Mouse (Mus musculus) E14TG2a.4 (cell line): ENCODE data around the gene Apba1.
A peak's percentile ranks its signal among the peaks of the same experiment; 100 is the strongest.

Experiments
- H3K27me3 ChIP-seq: 2 replicates; pipeline ENCODE4 v1.6.1; 2014; ENCODE audit warnings: low read length, control low read depth; ENCODE audit not compliant: insufficient read depth
- H3K36me3 ChIP-seq: 2 replicates; pipeline ENCODE4 v1.6.1; 2014; ENCODE audit warnings: low read length, control low read depth; ENCODE audit not compliant: insufficient read depth
- H3K4me1 ChIP-seq: replicated peaks from 2 replicates; pipeline ENCODE4 v1.6.1; 2014; ENCODE audit warnings: low read depth, low read length, control low read depth
- H3K4me3 ChIP-seq: replicated peaks from 2 replicates; pipeline ENCODE4 v1.5.1; 2014; ENCODE audit warnings: mild to moderate bottlenecking, low read length
- H3K9me3 ChIP-seq: 2 replicates; pipeline ENCODE4 v1.6.1; 2014; ENCODE audit warnings: low read length, control low read depth
- CTCF ChIP-seq: conservative IDR thresholded peaks from 2 replicates; pipeline ENCODE4 v1.5.1; 2014; ENCODE audit warnings: low read length
- NANOG ChIP-seq: IDR thresholded peaks from 2 replicates; pipeline ENCODE4 v1.6.1; 2014; ENCODE audit warnings: borderline replicate concordance, low read length, mixed read lengths
- POU5F1 ChIP-seq: IDR thresholded peaks from 2 replicates; pipeline ENCODE4 v1.6.1; 2014; ENCODE audit warnings: low read length, borderline replicate concordance

The Apba1 gene

GRCm38 (mm10) chr19:23855832-23856231, 97.1 kb downstream of the Apba1 start:
- no peak overlapping the region for H3K4me3 ChIP-seq
- TF ChIP-seq NANOG (no peak), CTCF (no peak), POU5F1 (no peak)
- H3K4me1 ChIP-seq: no peaks in the 10 kb centered on the region
- no peaks in the 10 kb centered on the region for H3K36me3 ChIP-seq
- H3K27me3 ChIP-seq: no peaks in the 10 kb centered on the region
- no peaks in the 10 kb centered on the region; the same call in 1 of the 2 replicates for H3K9me3 ChIP-seq

- Histone ChIP-seq H3K9me3 (no peaks in the 10 kb centered on the region; the same call in 1 of the 2 replicates), H3K27me3 (peaks cover 15% of the 10 kb centered on the region; the same call in 1 of the 2 replicates), H3K4me1 (peaks cover 12% of the 10 kb centered on the region; the same call in 1 of the 2 replicates), H3K4me3 (no peak overlapping the region), H3K36me3 (no peaks in the 10 kb centered on the region)
- TF ChIP-seq POU5F1 (no peak), CTCF (peak; percentile 48)
Measured at GRCm38 (mm10) chr19:23858091-23858490, 99.4 kb downstream of the Apba1 start.

- no peak for TF ChIP-seq POU5F1
- no peak for TF ChIP-seq CTCF
- TF ChIP-seq NANOG: no peak
- H3K9me3 ChIP-seq: no peaks in the 10 kb centered on the region; the same call in 1 of the 2 replicates
- H3K4me3 ChIP-seq: no peak overlapping the region
- no peaks in the 10 kb centered on the region for H3K36me3 ChIP-seq
- H3K27me3 ChIP-seq: peaks cover 20% of the 10 kb centered on the region; the same call in 1 of the 2 replicates
- peaks cover 12% of the 10 kb centered on the region; the same call in 1 of the 2 replicates for H3K4me1 ChIP-seq
Measured at GRCm38 (mm10) chr19:23858781-23859180, 100.1 kb downstream of the Apba1 start.

GRCm38 (mm10) chr19:23860151-23860820, 101.6 kb downstream of the Apba1 start:
- H3K36me3 ChIP-seq: no peaks in the 10 kb centered on the region
- TF ChIP-seq NANOG (no peak), CTCF (peak; percentile 73), POU5F1 (no peak)
- H3K4me3 ChIP-seq: no peak overlapping the region
- peaks cover 27% of the 10 kb centered on the region for H3K27me3 ChIP-seq
- peaks cover 12% of the 10 kb centered on the region; the same call in 1 of the 2 replicates for H3K4me1 ChIP-seq
- no peaks in the 10 kb centered on the region; the same call in 1 of the 2 replicates for H3K9me3 ChIP-seq

- Histone ChIP-seq H3K4me3 (no peak overlapping the region), H3K4me1 (peaks cover 17% of the 10 kb centered on the region), H3K27me3 (peaks cover 37% of the 10 kb centered on the region), H3K36me3 (no peaks in the 10 kb centered on the region), H3K9me3 (no peaks in the 10 kb centered on the region; the same call in 1 of the 2 replicates)
- no peak for TF ChIP-seq NANOG
- TF ChIP-seq CTCF: no peak
- TF ChIP-seq POU5F1: no peak
Measured at GRCm38 (mm10) chr19:23862736-23863135, 104.0 kb downstream of the Apba1 start.

- H3K4me3 ChIP-seq: no peak overlapping the region
- TF ChIP-seq CTCF: no peak
- TF ChIP-seq POU5F1: no peak
- TF ChIP-seq NANOG: no peak
Measured at GRCm38 (mm10) chr19:23863959-23864358, 105.3 kb downstream of the Apba1 start.

GRCm38 (mm10) chr19:23866045-23866444, 107.4 kb downstream of the Apba1 start:
- Histone ChIP-seq H3K4me3 (no peak overlapping the region), H3K9me3 (no peaks in the 10 kb centered on the region), H3K36me3 (no peaks in the 10 kb centered on the region), H3K4me1 (peaks cover 17% of the 10 kb centered on the region), H3K27me3 (peaks cover 35% of the 10 kb centered on the region)
- no peak for TF ChIP-seq POU5F1
- TF ChIP-seq CTCF: no peak
- no peak for TF ChIP-seq NANOG

More at GRCm38 (mm10) chr19:23863959-23864358, 105.3 kb downstream of the Apba1 start:
- Histone ChIP-seq H3K9me3 (no peaks in the 10 kb centered on the region), H3K4me1 (peaks cover 17% of the 10 kb centered on the region), H3K27me3 (peaks cover 37% of the 10 kb centered on the region), H3K36me3 (no peaks in the 10 kb centered on the region)

- TF ChIP-seq CTCF (no peak), POU5F1 (no peak), NANOG (no peak)
- no peaks in the 10 kb centered on the region for H3K36me3 ChIP-seq
- no peaks in the 10 kb centered on the region for H3K9me3 ChIP-seq
- H3K4me1 ChIP-seq: peaks cover 11% of the 10 kb centered on the region
- peaks cover 35% of the 10 kb centered on the region for H3K27me3 ChIP-seq
- no peak overlapping the region for H3K4me3 ChIP-seq
Measured at GRCm38 (mm10) chr19:23867052-23867451, 108.4 kb downstream of the Apba1 start.
